Mouse (Mus musculus) WW6 (cell line): ENCODE data around the gene Ankrd61.

Experiments used
- DNase-seq: peaks from one replicate; pipeline ENCODE4 v3.0.0-alpha.2; 2013; ENCODE audit warnings: low read depth, low spot score

The Ankrd61 gene

GRCm38 (mm10) chr5:143893396-143893795, 4.1 kb downstream of the Ankrd61 start:
- no peak for DNase-seq

GRCm38 (mm10) chr5:143892255-143892886, 5.1 kb downstream of the Ankrd61 start:
- DNase-seq: no peak

GRCm38 (mm10) chr5:143890741-143891140, 6.7 kb downstream of the Ankrd61 start:
- DNase-seq: no peak

GRCm38 (mm10) chr5:143885274-143885673, 12.2 kb downstream of the Ankrd61 start:
- DNase-seq: no peak

- DNase-seq: no peak
Observed at GRCm38 (mm10) chr5:143874571-143874970, 22.9 kb downstream of the Ankrd61 start.

- no peak for DNase-seq
Observed at GRCm38 (mm10) chr5:143871547-143872169, 25.8 kb downstream of the Ankrd61 start.
